Mouse (Mus musculus): Measurements from ENCODE around the gene B4galt3. TPM values are rescaled to one million over a fixed set of nuclear protein-coding genes. Genes with fewer than 3 reads are reported as not detected.

Gene B4galt3
- polyA plus RNA-seq, 1 experiment: 78.5 TPM

- H3K27me3 ChIP-seq (ENCODE audit: control insufficient read depth, insufficient read depth, low read length): no peaks in the 10 kb centered on the region
- no peak overlapping the region for H3K27ac ChIP-seq (ENCODE audit: insufficient read depth, low read depth, low read length)
- no peak for TF ChIP-seq CTCF (IDR thresholded peaks at IDR 0.05; ENCODE audit: extremely low read depth, insufficient read length, insufficient replicate concordance, low read depth, low read length)
- no peak for TF ChIP-seq POLR2A (IDR thresholded peaks at IDR 0.05; ENCODE audit: low read depth, low read length)
- peaks cover 4% of the 10 kb centered on the region for H3K4me1 ChIP-seq (ENCODE audit: control insufficient read depth, insufficient read depth, insufficient read length, low read length)
- 28% methylated on average over 4 of the region's 4 CpGs for WGBS
- H3K4me3 ChIP-seq (ENCODE audit: low read depth, low read length): no peak overlapping the region
- no peaks in the 10 kb centered on the region for H3K36me3 ChIP-seq (ENCODE audit: control insufficient read depth, insufficient read depth, low read length)
Measured at GRCm38 (mm10) chr1:171265971-171266744, 4.0 kb upstream of the B4galt3 start.

- no peak overlapping the region for H3K27ac ChIP-seq (ENCODE audit: insufficient read depth, low read depth, low read length)
- no peak overlapping the region for H3K4me3 ChIP-seq (ENCODE audit: low read depth, low read length)
- H3K4me1 ChIP-seq (ENCODE audit: control insufficient read depth, insufficient read depth, insufficient read length, low read length): peaks cover 6% of the 10 kb centered on the region
- 71% methylated on average over 1 of the region's 1 CpGs for WGBS
- TF ChIP-seq POLR2A (IDR thresholded peaks at IDR 0.05; ENCODE audit: low read depth, low read length) (no peak), CTCF (IDR thresholded peaks at IDR 0.05; ENCODE audit: extremely low read depth, insufficient read length, insufficient replicate concordance, low read depth, low read length) (no peak)
- no peaks in the 10 kb centered on the region for H3K27me3 ChIP-seq (ENCODE audit: control insufficient read depth, insufficient read depth, low read length)
- H3K36me3 ChIP-seq (ENCODE audit: control insufficient read depth, insufficient read depth, low read length): peaks cover 10% of the 10 kb centered on the region
Measured at GRCm38 (mm10) chr1:171268341-171268740, 1.8 kb upstream of the B4galt3 start.

- TF ChIP-seq CTCF (IDR thresholded peaks at IDR 0.05; ENCODE audit: extremely low read depth, insufficient read length, insufficient replicate concordance, low read depth, low read length) (no peak), POLR2A (IDR thresholded peaks at IDR 0.05; ENCODE audit: low read depth, low read length) (no peak)
- no peaks in the 10 kb centered on the region for H3K27me3 ChIP-seq (ENCODE audit: control insufficient read depth, insufficient read depth, low read length)
- under 1% methylated on average over 18 of the region's 19 CpGs for WGBS
- H3K4me1 ChIP-seq (ENCODE audit: control insufficient read depth, insufficient read depth, insufficient read length, low read length): peaks cover 6% of the 10 kb centered on the region
- peak overlapping the region; percentile 93 for H3K27ac ChIP-seq (ENCODE audit: insufficient read depth, low read depth, low read length)
- H3K36me3 ChIP-seq (ENCODE audit: control insufficient read depth, insufficient read depth, low read length): peaks cover 29% of the 10 kb centered on the region
- peak overlapping the region; percentile 83 for H3K4me3 ChIP-seq (ENCODE audit: low read depth, low read length)
Measured at GRCm38 (mm10) chr1:171270573-171270900, 409 bp downstream of the B4galt3 start.

GRCm38 (mm10) chr1:171271196-171271595 lies 1.1 kb downstream of the B4galt3 start:
- Histone ChIP-seq H3K4me1 (ENCODE audit: control insufficient read depth, insufficient read depth, insufficient read length, low read length) (peaks cover 6% of the 10 kb centered on the region), H3K36me3 (ENCODE audit: control insufficient read depth, insufficient read depth, low read length) (peaks cover 36% of the 10 kb centered on the region), H3K27me3 (ENCODE audit: control insufficient read depth, insufficient read depth, low read length) (no peaks in the 10 kb centered on the region), H3K27ac (ENCODE audit: insufficient read depth, low read depth, low read length) (peak overlapping the region; percentile 93), H3K4me3 (ENCODE audit: low read depth, low read length) (peak overlapping the region; percentile 83)
- TF ChIP-seq CTCF (IDR thresholded peaks at IDR 0.05; ENCODE audit: extremely low read depth, insufficient read length, insufficient replicate concordance, low read depth, low read length): no peak
- TF ChIP-seq POLR2A (IDR thresholded peaks at IDR 0.05; ENCODE audit: low read depth, low read length): no peak
- WGBS: 17% methylated on average over 9 of the region's 9 CpGs

GRCm38 (mm10) chr1:171271622-171272021 lies 1.5 kb downstream of the B4galt3 start:
- Histone ChIP-seq H3K4me1 (ENCODE audit: control insufficient read depth, insufficient read depth, insufficient read length, low read length) (peaks cover 6% of the 10 kb centered on the region), H3K27me3 (ENCODE audit: control insufficient read depth, insufficient read depth, low read length) (no peaks in the 10 kb centered on the region), H3K4me3 (ENCODE audit: low read depth, low read length) (peak overlapping the region; percentile 14), H3K27ac (ENCODE audit: insufficient read depth, low read depth, low read length) (no peak overlapping the region), H3K36me3 (ENCODE audit: control insufficient read depth, insufficient read depth, low read length) (peaks cover 40% of the 10 kb centered on the region)
- TF ChIP-seq POLR2A (IDR thresholded peaks at IDR 0.05; ENCODE audit: low read depth, low read length) (no peak), CTCF (IDR thresholded peaks at IDR 0.05; ENCODE audit: extremely low read depth, insufficient read length, insufficient replicate concordance, low read depth, low read length) (no peak)
- WGBS: 62% methylated on average over 10 of the region's 10 CpGs

GRCm38 (mm10) chr1:171272086-171272485 lies 2.0 kb downstream of the B4galt3 start:
- Histone ChIP-seq H3K27me3 (ENCODE audit: control insufficient read depth, insufficient read depth, low read length) (no peaks in the 10 kb centered on the region), H3K27ac (ENCODE audit: insufficient read depth, low read depth, low read length) (no peak overlapping the region), H3K4me1 (ENCODE audit: control insufficient read depth, insufficient read depth, insufficient read length, low read length) (peaks cover 6% of the 10 kb centered on the region), H3K36me3 (ENCODE audit: control insufficient read depth, insufficient read depth, low read length) (peaks cover 45% of the 10 kb centered on the region), H3K4me3 (ENCODE audit: low read depth, low read length) (no peak overlapping the region)
- 83% methylated on average over 3 of the region's 3 CpGs for WGBS
- TF ChIP-seq POLR2A (IDR thresholded peaks at IDR 0.05; ENCODE audit: low read depth, low read length) (no peak), CTCF (IDR thresholded peaks at IDR 0.05; ENCODE audit: extremely low read depth, insufficient read length, insufficient replicate concordance, low read depth, low read length) (no peak)

GRCm38 (mm10) chr1:171274171-171274570 lies 4.0 kb downstream of the B4galt3 start:
- Histone ChIP-seq H3K4me1 (ENCODE audit: control insufficient read depth, insufficient read depth, insufficient read length, low read length) (peaks cover 6% of the 10 kb centered on the region), H3K27me3 (ENCODE audit: control insufficient read depth, insufficient read depth, low read length) (no peaks in the 10 kb centered on the region), H3K27ac (ENCODE audit: insufficient read depth, low read depth, low read length) (no peak overlapping the region), H3K4me3 (ENCODE audit: low read depth, low read length) (no peak overlapping the region), H3K36me3 (ENCODE audit: control insufficient read depth, insufficient read depth, low read length) (peaks cover 54% of the 10 kb centered on the region)
- 91% methylated on average over 12 of the region's 12 CpGs for WGBS
- TF ChIP-seq CTCF (IDR thresholded peaks at IDR 0.05; ENCODE audit: extremely low read depth, insufficient read length, insufficient replicate concordance, low read depth, low read length): no peak
- TF ChIP-seq POLR2A (IDR thresholded peaks at IDR 0.05; ENCODE audit: low read depth, low read length): no peak
